Mouse (Mus musculus) limb, embryonic 13.5 days (tissue): ENCODE measurements around the gene Sdk2. TPM values are rescaled to one million over a fixed set of nuclear protein-coding genes. Genes with fewer than 3 reads are reported as not detected.

ENCODE experiments used
- ATAC-seq: fragments of 200-750 bp; cut with Nextera tagmentation; 2 replicates; pipeline ENCODE4 v1.8.0; 2017; ENCODE audit warnings: low read depth, moderate number of reproducible peaks, moderate TSS enrichment; ENCODE audit not compliant: low FRiP score
- H3K27ac ChIP-seq: fragments of 300-500 bp; sonication (generic); 2 replicates; pipeline ENCODE4 v1.5.1; 2015; ENCODE audit warnings: inconsistent platforms, mild to moderate bottlenecking, moderate library complexity
- H3K27me3 ChIP-seq: fragments of 300-500 bp; sonication (generic); 2 replicates; pipeline ENCODE4 v1.6.1; 2015; ENCODE audit warnings: mild to moderate bottlenecking, inconsistent platforms
- H3K36me3 ChIP-seq: fragments of 300-500 bp; sonication (generic); 2 replicates; pipeline ENCODE4 v1.6.1; 2015; ENCODE audit warnings: inconsistent platforms, mild to moderate bottlenecking, moderate library complexity
- H3K4me1 ChIP-seq: fragments of 300-500 bp; sonication (generic); 2 replicates; pipeline ENCODE4 v1.6.1; 2015; ENCODE audit warnings: inconsistent platforms
- H3K4me2 ChIP-seq: fragments of 300-500 bp; sonication (generic); replicated peaks from 2 replicates; pipeline ENCODE4 v1.6.1; 2015; ENCODE audit warnings: inconsistent platforms, mild to moderate bottlenecking, moderate library complexity
- H3K4me3 ChIP-seq: fragments of 300-500 bp; sonication (generic); 2 replicates; pipeline ENCODE4 v1.5.1; 2015; ENCODE audit warnings: moderate library complexity, mild to moderate bottlenecking, inconsistent platforms
- H3K9ac ChIP-seq: fragments of 300-500 bp; sonication (generic); 2 replicates; pipeline ENCODE4 v1.6.1; 2015; ENCODE audit warnings: mild to moderate bottlenecking, inconsistent platforms
- H3K9me3 ChIP-seq: fragments of 300-500 bp; sonication (generic); 2 replicates; pipeline ENCODE4 v1.6.1; 2016; ENCODE audit warnings: inconsistent platforms
- WGBS: fragments of 180-500 bp; shearing (Covaris S2); methylation state at CpG from one replicate; pipeline ENCODE4 v1.1.7; 2015; 5-methylcytosine and 5-hydroxymethylcytosine counted together
- polyA plus RNA-seq: library from polyadenylated mRNA; unstranded; fragments of >200 nt; fragmentation: Nextera tagmentation; extraction: Ambion mirVana; gene quantifications from 2 replicates; pipeline ENCODE4 v1.2.1, GENCODE M21; 2015

The Sdk2 gene
- polyA plus RNA-seq, 1 experiment from 2014 or later = 5.8 TPM

- no peaks in the 10 kb centered on the region for H3K36me3 ChIP-seq
- ATAC-seq = no peak
Measured at GRCm38 (mm10) chr11:113985826-113986416, 80.9 kb downstream of the Sdk2 start.

GRCm38 (mm10) chr11:113981732-113982503 lies 84.9 kb downstream of the Sdk2 start:
- Histone ChIP-seq H3K27me3 (0 out of 2 replicates have a peak, but pooled peaks cover 8% of the 10 kb centered on the region), H3K27ac (no peak overlapping the region), H3K9me3 (no peaks in the 10 kb centered on the region), H3K4me2 (no peak overlapping the region), H3K4me1 (peaks cover 36% of the 10 kb centered on the region), H3K4me3 (no peak overlapping the region), H3K9ac (no peak overlapping the region), H3K36me3 (no peaks in the 10 kb centered on the region)
- 39% methylated on average over 7 of the region's 7 CpGs for WGBS
- no peak for ATAC-seq

More at GRCm38 (mm10) chr11:113985826-113986416, 80.9 kb downstream of the Sdk2 start:
- H3K9ac ChIP-seq = no peak overlapping the region
- H3K27ac ChIP-seq = no peak overlapping the region
- peaks cover 30% of the 10 kb centered on the region; the same call in 1 of the 2 replicates for H3K27me3 ChIP-seq
- H3K4me1 ChIP-seq = peaks cover 52% of the 10 kb centered on the region
- no peak overlapping the region for H3K4me2 ChIP-seq
- 24% methylated on average over 5 of the region's 5 CpGs for WGBS
- no peaks in the 10 kb centered on the region for H3K9me3 ChIP-seq
- H3K4me3 ChIP-seq = no peak overlapping the region

- Histone ChIP-seq H3K9ac (no peak overlapping the region), H3K4me1 (peaks cover 28% of the 10 kb centered on the region), H3K27me3 (0 out of 2 replicates have a peak, but pooled peaks cover 8% of the 10 kb centered on the region), H3K36me3 (no peaks in the 10 kb centered on the region), H3K4me2 (no peak overlapping the region), H3K27ac (no peak overlapping the region), H3K9me3 (no peaks in the 10 kb centered on the region), H3K4me3 (no peak overlapping the region)
- 72% methylated on average over 6 of the region's 6 CpGs for WGBS
- no peak for ATAC-seq
Measured at GRCm38 (mm10) chr11:113981088-113981487, 85.8 kb downstream of the Sdk2 start.

GRCm38 (mm10) chr11:113978318-113978717 lies 88.5 kb downstream of the Sdk2 start:
- no peak for ATAC-seq
- no peak overlapping the region for H3K9ac ChIP-seq
- H3K9me3 ChIP-seq = no peaks in the 10 kb centered on the region
- H3K27ac ChIP-seq = no peak overlapping the region
- no peak overlapping the region for H3K4me3 ChIP-seq
- WGBS = 97% methylated on average over 12 of the region's 12 CpGs
- H3K36me3 ChIP-seq = no peaks in the 10 kb centered on the region
- H3K4me1 ChIP-seq = peaks cover 24% of the 10 kb centered on the region
- H3K27me3 ChIP-seq = no peaks in the 10 kb centered on the region
- no peak overlapping the region for H3K4me2 ChIP-seq

GRCm38 (mm10) chr11:113975667-113975970 lies 91.2 kb downstream of the Sdk2 start:
- Histone ChIP-seq H3K27me3 (no peaks in the 10 kb centered on the region), H3K27ac (no peak overlapping the region), H3K4me3 (no peak overlapping the region), H3K4me2 (no peak overlapping the region), H3K4me1 (peaks cover 14% of the 10 kb centered on the region), H3K9ac (no peak overlapping the region), H3K36me3 (no peaks in the 10 kb centered on the region), H3K9me3 (peaks cover 2% of the 10 kb centered on the region; the same call in 1 of the 2 replicates)
- 77% methylated on average over 3 of the region's 3 CpGs for WGBS
- no peak for ATAC-seq

GRCm38 (mm10) chr11:113974876-113975666 lies 91.8 kb downstream of the Sdk2 start:
- H3K9me3 ChIP-seq = peaks cover 6% of the 10 kb centered on the region
- H3K4me1 ChIP-seq = peaks cover 14% of the 10 kb centered on the region
- ATAC-seq = no peak
- no peak overlapping the region for H3K4me2 ChIP-seq
- 47% methylated on average over 16 of the region's 16 CpGs for WGBS
- H3K36me3 ChIP-seq = no peaks in the 10 kb centered on the region
- H3K4me3 ChIP-seq = no peak overlapping the region
- no peaks in the 10 kb centered on the region for H3K27me3 ChIP-seq
- no peak overlapping the region for H3K9ac ChIP-seq
- no peak overlapping the region for H3K27ac ChIP-seq

- no peaks in the 10 kb centered on the region for H3K36me3 ChIP-seq
- 70% methylated on average over 3 of the region's 3 CpGs for WGBS
- no peak overlapping the region for H3K4me3 ChIP-seq
- ATAC-seq = no peak
- H3K27me3 ChIP-seq = no peaks in the 10 kb centered on the region
- H3K9ac ChIP-seq = no peak overlapping the region
- no peak overlapping the region for H3K27ac ChIP-seq
- H3K4me2 ChIP-seq = no peak overlapping the region
- peaks cover 14% of the 10 kb centered on the region for H3K4me1 ChIP-seq
- peaks cover 32% of the 10 kb centered on the region for H3K9me3 ChIP-seq
Measured at GRCm38 (mm10) chr11:113972517-113972872, 94.4 kb downstream of the Sdk2 start.

GRCm38 (mm10) chr11:113971609-113972516 lies 95.0 kb downstream of the Sdk2 start:
- no peak for ATAC-seq
- no peak overlapping the region for H3K27ac ChIP-seq
- peaks cover 38% of the 10 kb centered on the region for H3K9me3 ChIP-seq
- H3K27me3 ChIP-seq = no peaks in the 10 kb centered on the region
- H3K9ac ChIP-seq = no peak overlapping the region
- H3K4me3 ChIP-seq = no peak overlapping the region
- H3K4me1 ChIP-seq = peaks cover 14% of the 10 kb centered on the region
- 83% methylated on average over 19 of the region's 19 CpGs for WGBS
- H3K4me2 ChIP-seq = no peak overlapping the region
- 0 out of 2 replicates have a peak, but pooled peaks cover 2% of the 10 kb centered on the region for H3K36me3 ChIP-seq

GRCm38 (mm10) chr11:113970026-113970425 lies 96.8 kb downstream of the Sdk2 start:
- H3K9ac ChIP-seq = no peak overlapping the region
- peaks cover 9% of the 10 kb centered on the region for H3K4me1 ChIP-seq
- H3K27ac ChIP-seq = no peak overlapping the region
- 86% methylated on average over 2 of the region's 2 CpGs for WGBS
- H3K4me2 ChIP-seq = no peak overlapping the region
- H3K27me3 ChIP-seq = no peaks in the 10 kb centered on the region
- peaks cover 57% of the 10 kb centered on the region for H3K9me3 ChIP-seq
- 0 out of 2 replicates have a peak, but pooled peaks cover 8% of the 10 kb centered on the region for H3K36me3 ChIP-seq
- no peak for ATAC-seq
- H3K4me3 ChIP-seq = no peak overlapping the region

GRCm38 (mm10) chr11:113965214-113965613 lies 101.6 kb downstream of the Sdk2 start:
- 0 out of 2 replicates have a peak, but pooled peaks cover 8% of the 10 kb centered on the region for H3K36me3 ChIP-seq
- WGBS = 97% methylated on average over 1 of the region's 1 CpGs
- H3K4me3 ChIP-seq = no peak overlapping the region
- H3K9me3 ChIP-seq = peaks cover 69% of the 10 kb centered on the region
- H3K27me3 ChIP-seq = no peaks in the 10 kb centered on the region
- ATAC-seq = no peak
- H3K4me1 ChIP-seq = 0 out of 2 replicates have a peak, but pooled peaks cover 3% of the 10 kb centered on the region
- H3K27ac ChIP-seq = no peak overlapping the region
- H3K4me2 ChIP-seq = no peak overlapping the region
- no peak overlapping the region for H3K9ac ChIP-seq

GRCm38 (mm10) chr11:113962751-113963150 lies 104.1 kb downstream of the Sdk2 start:
- H3K36me3 ChIP-seq = 0 out of 2 replicates have a peak, but pooled peaks cover 8% of the 10 kb centered on the region
- H3K4me2 ChIP-seq = no peak overlapping the region
- no peaks in the 10 kb centered on the region for H3K27me3 ChIP-seq
- H3K4me3 ChIP-seq = no peak overlapping the region
- 0 out of 2 replicates have a peak, but pooled peaks cover 8% of the 10 kb centered on the region for H3K4me1 ChIP-seq
- no peak overlapping the region for H3K27ac ChIP-seq
- peaks cover 45% of the 10 kb centered on the region for H3K9me3 ChIP-seq
- ATAC-seq = no peak
- H3K9ac ChIP-seq = no peak overlapping the region
- 96% methylated on average over 3 of the region's 3 CpGs for WGBS
